Mouse (Mus musculus) heart, adult 18-20 months (tissue): ENCODE measurements around the gene Trmt11. TPM values are rescaled to one million over a fixed set of nuclear protein-coding genes. Genes with fewer than 3 reads are reported as not detected.
"Not testable (repeated sequence)": the region's sequence is repeated elsewhere in the genome, so short reads cannot be mapped to it uniquely, and the experiment has no call there.

Source experiments
- DNase-seq, 2 experiments: peaks; one replicate each; pipeline ENCODE4 v3.0.0; 2021 to 2022; ENCODE audit warnings: mixed read lengths in 1 of 2
- total RNA-seq, 2 experiments: library from RNA; stranded (reverse); gene quantifications; 2 replicates each; pipeline ENCODE4 v1.2.3; 2021

Gene Trmt11
- total RNA-seq, 2 experiments from 2014 or later: 4.6 to 7.8 TPM

DNA sequence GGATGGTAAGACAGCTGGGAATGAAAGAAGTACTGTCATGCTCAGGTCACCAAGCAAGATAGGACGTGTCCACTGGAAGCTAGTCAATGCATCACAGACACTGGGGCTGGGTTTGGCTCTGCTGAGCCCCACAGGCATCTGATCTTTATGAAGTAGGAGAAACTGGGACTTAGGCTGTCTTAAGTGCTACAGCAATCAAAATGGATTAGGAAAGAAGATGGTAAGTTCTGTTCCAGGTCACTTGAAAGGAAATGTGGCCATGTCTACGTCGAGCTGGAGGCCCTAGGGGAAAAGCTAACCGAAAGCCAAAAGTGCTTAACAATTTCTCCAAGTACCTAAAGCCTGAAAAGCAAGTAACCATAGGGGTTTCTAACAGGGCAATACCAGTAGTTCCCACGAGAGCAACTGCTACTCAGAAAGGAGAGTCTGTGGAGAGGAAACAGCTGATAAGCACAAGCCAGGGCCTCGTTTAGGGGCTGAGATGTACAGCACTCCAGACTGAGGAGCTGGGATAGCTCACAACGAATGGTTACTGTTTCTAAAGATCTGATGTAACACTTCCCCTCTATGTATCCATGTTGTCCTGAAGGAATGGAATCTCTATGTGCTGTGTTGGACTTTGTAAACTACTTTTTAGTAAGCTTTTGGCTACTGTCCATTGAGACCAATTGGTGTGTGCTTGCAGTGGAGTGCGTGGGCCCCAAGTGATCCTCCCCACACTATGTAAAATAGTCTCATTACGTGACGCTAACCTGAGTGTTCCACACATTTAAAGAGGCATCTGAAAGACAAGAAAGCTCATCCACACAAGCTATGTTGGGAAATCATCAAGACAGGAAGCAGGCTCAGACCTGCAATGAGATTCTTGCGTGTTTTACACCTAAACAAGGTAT is 44.6 kb downstream of the Trmt11 start:
- DNase-seq: no peak

- DNase-seq: no peak
These were observed 48.2 kb downstream of the Trmt11 start for GRCm38 (mm10) chr10:30552377-30552776.

- no peak for DNase-seq
These were observed 50.6 kb downstream of the Trmt11 start for GRCm38 (mm10) chr10:30549974-30550373.

DNA sequence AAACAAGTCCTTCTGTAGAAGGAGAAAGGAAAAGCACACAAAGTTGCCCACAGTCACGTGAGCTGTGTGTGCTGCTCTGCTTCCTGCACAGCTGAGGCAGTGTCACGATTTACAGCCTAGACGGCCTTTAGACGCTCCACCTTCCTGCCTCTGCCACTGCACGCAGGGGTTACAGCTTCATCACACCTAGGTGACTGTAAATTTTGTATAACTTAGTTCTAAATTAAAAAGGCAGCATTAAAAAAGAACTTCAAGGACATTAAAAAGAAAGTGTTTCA is 62.1 kb downstream of the Trmt11 start:
- no peak for DNase-seq

DNA sequence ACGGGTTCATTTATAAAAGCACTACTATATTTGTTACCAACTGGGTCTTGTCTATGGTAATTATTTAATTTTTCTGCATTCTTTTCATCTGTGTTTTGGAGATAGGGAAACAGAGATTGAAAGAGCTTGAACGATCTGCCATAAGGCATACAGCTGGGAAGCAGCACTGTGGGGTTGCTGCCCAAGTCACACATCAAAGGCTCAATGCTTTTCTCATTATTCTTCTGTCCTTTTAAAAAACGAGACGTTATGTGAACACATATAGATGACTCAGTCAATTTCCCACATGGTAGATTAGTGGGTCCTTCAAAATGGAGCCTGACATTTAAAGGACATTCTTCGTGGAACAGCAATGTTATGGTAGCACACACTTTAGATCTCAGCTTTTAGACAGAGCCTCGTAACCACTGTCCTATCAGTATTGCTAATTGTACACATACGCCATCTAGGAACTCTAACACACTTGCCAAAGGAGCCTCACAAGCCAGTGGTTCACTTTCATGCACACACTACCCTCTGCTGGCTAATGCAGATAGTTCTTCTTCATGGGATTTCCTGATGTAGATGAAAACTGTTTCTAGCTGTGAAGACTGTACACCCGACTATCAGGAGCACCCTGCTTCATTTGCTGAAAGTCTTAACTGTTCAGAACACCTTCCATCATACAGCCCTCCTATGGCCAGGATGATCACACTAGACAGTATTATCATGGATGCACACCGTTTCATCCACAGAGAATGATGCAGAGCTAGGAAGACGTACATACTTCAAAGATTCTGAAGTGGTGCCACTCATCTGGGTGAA is 62.6 kb downstream of the Trmt11 start:
- no peak for DNase-seq

DNA sequence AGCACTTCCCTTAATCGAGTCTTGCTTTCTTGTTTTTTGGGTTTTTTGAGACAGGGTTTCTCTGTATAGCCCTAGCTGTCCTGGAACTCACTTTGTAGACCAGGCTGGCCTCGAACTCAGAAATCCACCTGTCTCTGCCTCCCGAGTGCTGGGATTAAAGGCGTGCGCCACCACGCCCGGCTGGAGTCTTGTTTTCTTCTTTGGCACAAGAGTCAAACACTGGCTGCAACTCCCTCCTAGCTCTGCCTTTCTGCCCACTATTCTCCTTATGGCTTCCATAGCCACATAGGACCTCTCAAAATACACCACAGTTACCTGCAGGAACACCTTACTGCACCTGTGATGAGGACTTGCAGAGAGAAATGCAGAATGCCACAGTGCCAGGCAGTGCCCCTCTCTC is 64.6 kb downstream of the Trmt11 start:
- not testable (repeated sequence) for DNase-seq

GRCm38 (mm10) chr10:30527122-30527521 is 73.4 kb downstream of the Trmt11 start:
- DNase-seq: no peak

DNA sequence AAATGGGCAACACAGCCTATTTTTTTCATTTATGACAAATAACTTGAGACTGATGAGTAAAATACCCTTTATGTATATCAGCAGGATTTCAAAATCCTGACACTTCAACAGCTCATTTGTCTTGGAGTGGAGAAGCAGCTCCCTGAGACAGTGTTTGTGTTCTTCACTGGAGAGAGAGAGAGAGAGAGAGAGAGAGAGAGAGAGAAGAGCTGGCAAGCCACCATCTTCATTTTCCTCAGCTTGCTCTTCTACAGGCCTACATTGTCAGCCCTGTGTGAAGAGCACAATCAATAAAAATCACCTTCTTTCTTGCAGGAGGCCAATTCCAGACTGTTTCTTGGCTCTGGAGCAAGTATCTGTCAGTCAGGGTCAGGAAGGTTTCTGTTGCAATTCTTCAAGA is 78.8 kb downstream of the Trmt11 start:
- DNase-seq: no peak

GRCm38 (mm10) chr10:30519143-30519542 is 81.4 kb downstream of the Trmt11 start:
- no peak for DNase-seq

DNA sequence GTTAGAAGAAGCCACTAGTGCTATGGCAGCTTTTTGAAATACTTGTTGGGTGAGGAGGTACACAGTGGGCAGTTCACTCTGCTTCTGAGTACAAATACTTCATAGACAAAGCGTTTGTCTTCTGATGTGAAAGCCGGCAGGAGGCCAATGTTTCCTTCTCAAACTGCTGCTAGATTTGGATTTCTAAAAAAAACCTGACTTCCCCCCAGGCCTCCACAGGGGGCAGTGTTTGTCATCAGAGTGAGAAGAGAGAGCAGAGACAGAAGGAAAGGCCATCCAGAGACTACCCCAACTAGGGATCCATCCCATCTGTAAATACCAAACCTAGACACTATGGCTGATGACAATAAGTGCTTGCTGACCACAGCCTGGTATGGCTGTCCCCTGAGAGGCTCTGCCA is 83.3 kb downstream of the Trmt11 start:
- no peak for DNase-seq

- DNase-seq: no peak
These were observed 83.8 kb downstream of the Trmt11 start for GRCm38 (mm10) chr10:30516771-30517170.

- DNase-seq: no peak
These were observed 95.8 kb downstream of the Trmt11 start for GRCm38 (mm10) chr10:30504736-30505135.

GRCm38 (mm10) chr10:30503168-30503567 is 97.4 kb downstream of the Trmt11 start:
- no peak for DNase-seq

DNA sequence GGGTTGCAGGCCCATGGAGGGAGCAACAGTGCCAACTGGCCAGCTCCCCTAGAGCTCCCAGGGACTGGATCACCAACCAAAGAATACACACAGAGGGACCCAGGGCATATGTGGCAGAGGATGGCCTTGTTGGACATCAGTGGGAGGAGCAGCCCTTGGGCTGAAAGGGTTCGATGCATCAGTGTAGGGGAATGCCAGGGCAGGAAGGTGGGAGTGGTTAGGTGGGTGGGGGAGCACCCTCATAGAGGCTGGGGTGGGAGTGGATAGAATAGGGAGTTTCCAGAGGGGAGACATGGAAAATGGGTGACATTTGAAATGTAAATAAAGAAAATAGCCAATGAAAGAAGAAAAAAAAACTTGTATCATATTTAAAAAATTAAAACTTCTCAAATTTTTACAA is 97.8 kb downstream of the Trmt11 start:
- no peak for DNase-seq

DNA sequence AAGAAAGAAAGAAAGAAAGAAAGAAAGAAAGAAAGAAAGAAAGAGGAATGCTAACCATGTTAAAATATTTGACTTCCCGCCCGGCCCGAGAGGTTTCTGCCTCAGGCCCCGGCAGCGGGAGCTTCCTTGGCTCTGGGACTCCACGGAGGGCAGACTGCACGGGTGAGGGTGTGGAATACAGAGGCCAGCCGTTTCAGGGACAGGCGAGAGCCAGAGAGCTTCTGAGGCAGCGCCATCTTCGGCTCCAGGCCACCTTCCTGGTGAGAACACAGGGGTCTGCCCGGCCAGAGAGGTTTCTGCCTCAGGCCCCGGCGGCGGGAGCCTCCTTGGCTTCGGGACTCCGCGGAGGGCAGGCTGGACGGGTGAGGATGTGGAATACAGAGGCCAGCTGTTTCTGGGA is 102.3 kb downstream of the Trmt11 start:
- DNase-seq: not testable (repeated sequence)

Other genes with a start within 250 kb of the Trmt11 start
- gene Hint3, start 28.9 kb upstream of the Trmt11 start, total RNA-seq: 10 to 100 TPM; 89.6 to 92.2 TPM
- 1 to 10 TPM; 4.0 to 4.6 TPM for gene Ncoa7, start 202.6 kb upstream of the Trmt11 start, total RNA-seq
- 1 to 10 TPM; 4.3 to 4.4 TPM for gene Hey2, start 242.1 kb upstream of the Trmt11 start, total RNA-seq